Mouse (Mus musculus) effector memory CD4-positive, alpha-beta T cell, adult 5 months (primary cell): ENCODE measurements around the gene Mettl15. TPM values are rescaled to one million over a fixed set of nuclear protein-coding genes. Genes with fewer than 3 reads are reported as not detected.

Experiments
- polyA plus RNA-seq: library from polyadenylated mRNA; unstranded; fragments of 100-300 nt; shearing (Covaris generic); gene quantifications from one replicate; pipeline ENCODE4 v1.2.1, GENCODE M21; 2017

Mettl15 gene
- polyA plus RNA-seq = 10.3 TPM

GRCm38 (mm10) chr2:109280600-109281340 is at the start of gene Mettl15, which contains the start of gene Kif18a:
TSS of gene Mettl15 (minus strand) at chr2:109280748.
TSS of gene Kif18a (plus strand) at chr2:109280738.

Other genes with a start within 250 kb of the Mettl15 start
- 5.5 TPM for gene Kif18a, start within 50 bp of the Mettl15 start, polyA plus RNA-seq